Mouse (Mus musculus) ovary, postnatal 14 days (tissue): ENCODE results near the gene Mgat3.
A peak's percentile ranks its signal among the peaks of the same experiment; 100 is the strongest.

Source experiments
- DNase-seq: peaks from one replicate; pipeline ENCODE4 v3.0.0; 2022; ENCODE audit warnings: low spot score

Mgat3 gene

DNA sequence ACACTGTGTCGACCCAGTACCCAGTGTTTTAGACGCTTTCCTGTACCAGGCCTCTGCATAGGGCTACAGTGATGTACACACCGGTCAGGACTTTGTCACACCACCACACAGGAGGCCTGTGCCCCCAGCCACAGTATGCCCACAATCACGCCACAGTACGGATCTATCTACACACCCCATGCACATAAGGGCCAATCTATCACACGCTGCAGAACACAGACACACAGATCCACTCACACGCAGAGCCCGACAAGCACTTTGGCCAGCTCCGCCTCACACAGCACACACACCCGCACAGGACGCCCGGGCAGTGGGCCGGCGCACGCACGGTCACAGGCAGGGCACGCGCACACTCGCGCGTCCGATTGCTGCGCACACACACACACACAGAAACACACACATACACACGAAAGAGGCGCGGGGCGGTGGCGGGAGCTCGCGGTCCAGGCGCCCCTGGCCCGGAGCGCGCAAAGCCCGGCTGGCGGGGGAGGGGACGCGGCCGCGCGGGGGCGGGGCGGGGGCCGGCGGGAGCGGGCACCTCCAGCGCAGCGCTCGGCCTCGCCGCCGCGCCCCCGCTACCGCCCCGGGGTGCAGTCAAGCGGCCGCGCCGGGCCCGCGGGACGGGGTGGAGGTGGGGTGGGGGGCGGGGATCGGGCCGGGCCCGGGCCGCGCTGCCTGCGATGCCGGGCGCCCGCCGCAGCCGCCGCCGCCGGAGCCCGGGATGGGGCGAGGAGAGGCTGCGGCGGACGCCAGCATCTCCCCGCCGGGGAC is at the start of gene Mgat3:
Gene Mgat3, plus strand, starts transcription at position 721 of the 771 bp plus-strand sequence.
- no peak for DNase-seq

DNA sequence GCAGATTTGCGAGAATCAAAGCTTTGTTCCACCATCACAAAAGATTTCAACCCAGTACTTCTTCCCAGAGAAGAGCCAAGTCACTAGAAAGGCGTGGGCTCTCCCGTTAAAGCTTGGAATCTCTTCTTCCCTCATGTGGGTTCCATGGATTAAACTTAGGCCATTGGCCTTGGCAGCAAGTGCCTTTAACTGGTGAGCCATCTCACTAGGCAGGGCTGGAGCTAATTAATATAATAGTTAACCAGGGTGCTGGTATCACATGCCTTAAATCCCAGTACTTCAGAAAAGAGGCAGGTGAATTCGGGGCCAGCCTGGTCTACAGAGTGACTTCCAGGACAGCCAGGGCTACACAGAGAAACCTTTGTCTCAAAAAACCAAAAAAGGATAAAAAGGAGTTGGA is 48.9 kb upstream of the Mgat3 start:
- no peak for DNase-seq

DNA sequence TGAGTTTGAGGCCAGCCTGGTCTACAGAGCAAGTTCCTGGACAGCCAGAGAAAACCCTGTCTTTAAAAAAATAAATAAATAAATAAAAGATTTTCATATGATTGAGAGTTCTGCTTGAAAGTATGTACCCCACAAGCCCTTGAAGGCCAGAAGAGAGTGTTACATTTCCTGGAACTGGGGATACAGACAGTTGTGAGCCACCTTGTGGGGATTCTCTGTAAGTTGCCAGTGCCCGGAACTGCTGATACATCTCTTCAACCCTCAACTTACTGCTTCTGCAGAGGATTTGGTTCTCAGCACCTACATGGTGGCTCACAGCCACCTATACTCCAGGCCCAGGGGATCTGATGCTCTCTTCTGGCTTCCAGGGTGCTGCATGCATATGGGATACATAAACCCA is 46.3 kb upstream of the Mgat3 start:
- DNase-seq = no peak

DNA sequence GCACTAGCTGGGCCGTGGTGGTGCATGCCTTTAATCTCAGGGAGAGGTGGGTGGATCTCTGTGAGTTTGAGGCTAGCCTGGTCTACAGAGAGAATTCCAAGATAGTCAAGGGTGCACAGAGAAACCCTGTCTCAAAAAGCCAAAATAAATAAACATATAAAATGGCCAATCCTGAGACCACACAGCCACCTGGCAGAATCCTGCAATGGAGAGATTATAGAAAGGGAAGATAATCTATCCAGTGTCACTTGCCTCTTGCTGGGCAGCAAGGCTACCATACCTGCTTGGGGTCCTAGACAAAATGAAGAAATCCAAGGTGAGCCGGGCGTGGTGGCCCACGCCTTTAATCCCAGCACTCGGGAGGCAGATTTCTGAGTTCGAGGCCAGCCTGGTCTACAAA is 43.5 kb upstream of the Mgat3 start:
- DNase-seq = no peak

DNA sequence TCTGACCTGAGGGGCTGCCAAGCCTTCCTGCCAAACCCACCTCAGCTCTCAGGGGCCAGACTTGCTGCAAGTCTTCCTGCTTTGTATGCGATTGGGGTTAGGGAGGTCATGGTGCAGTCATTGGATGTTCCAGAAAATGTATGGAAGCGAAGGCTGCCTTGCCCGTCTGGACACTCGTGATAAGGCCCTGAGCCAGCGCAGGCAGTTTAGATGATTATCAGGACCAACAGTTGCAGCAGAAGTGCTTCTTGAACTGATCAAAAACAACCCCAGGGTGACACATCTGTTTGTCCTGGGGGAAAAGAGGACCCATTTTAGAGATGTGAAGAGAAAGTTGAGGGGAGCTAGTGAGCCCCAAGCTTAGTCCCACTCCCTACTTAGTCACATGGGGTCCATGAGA is 42.8 kb upstream of the Mgat3 start:
- no peak for DNase-seq

DNA sequence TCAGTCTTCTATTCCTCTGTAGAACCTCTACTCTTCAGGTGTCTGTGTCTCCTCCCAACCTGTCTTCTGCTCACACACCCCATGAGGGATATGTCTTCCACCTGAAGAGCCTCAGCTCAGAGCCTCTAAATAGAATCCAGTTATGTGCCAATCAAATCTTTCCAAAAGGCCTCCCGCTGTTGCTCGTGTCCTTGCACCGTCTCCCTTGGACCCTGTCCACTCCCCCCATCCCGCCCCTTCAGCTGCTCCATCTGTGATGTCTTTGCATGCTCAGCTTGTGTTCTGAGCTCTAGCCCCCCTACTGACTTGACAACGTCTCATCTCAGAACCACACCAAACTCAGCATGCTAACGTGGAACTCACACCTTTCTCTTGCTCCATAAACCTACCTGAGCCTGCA is 42.1 kb upstream of the Mgat3 start:
- DNase-seq = no peak

DNA sequence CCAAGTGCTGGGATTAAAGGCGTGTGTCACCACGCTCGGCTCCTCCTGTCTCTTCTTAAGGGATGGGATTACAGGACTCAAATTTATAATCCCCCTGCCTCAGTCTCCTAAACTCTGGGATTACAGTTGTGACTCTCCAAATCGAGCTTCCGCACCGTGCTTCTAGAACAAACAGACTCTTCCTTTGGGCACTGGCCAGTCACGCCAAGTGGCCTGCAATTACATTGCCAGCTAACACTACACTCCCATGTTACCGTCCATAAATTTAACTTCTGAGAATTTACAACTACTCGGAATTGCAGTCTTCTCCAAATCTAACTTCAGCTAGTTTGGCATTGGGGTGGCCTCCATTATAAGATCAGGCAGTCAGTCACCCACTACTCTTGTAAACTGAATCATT is 41.1 kb upstream of the Mgat3 start:
- DNase-seq = no peak

DNA sequence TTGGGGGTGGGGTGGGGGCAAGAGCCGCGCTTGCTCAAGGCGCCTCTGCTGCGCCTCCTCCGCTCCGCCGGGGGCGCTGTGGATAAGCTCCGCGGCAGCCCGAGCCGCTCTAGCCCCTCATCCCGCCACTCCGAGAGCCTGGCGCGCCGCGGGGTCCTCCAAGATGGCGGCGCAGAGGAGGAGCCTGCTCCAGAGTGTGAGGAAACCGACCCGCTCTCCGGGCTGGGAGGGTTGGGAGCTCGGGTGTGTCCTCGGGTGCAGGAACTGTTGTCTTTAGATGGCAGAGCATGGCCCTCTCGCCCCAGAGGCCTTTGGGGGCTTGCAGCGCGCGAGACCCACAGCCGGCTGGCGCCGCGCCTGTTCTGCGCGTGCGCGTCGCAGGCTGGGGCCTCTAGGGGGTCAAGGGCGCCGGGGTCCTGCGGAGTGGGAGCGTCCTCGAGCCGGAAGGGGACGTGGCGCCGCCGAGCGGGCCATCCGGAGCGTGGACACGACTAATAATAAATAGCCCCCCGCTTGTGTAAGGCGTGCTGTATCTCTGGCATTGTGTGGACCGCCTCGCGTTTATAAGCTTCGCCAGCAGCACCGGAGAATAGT is 40.4 kb upstream of the Mgat3 start, which contains the start of gene Tab1:
Gene Tab1, plus strand, starts transcription at position 135 of the 594 bp plus-strand sequence.
- DNase-seq = peak; percentile 92

DNA sequence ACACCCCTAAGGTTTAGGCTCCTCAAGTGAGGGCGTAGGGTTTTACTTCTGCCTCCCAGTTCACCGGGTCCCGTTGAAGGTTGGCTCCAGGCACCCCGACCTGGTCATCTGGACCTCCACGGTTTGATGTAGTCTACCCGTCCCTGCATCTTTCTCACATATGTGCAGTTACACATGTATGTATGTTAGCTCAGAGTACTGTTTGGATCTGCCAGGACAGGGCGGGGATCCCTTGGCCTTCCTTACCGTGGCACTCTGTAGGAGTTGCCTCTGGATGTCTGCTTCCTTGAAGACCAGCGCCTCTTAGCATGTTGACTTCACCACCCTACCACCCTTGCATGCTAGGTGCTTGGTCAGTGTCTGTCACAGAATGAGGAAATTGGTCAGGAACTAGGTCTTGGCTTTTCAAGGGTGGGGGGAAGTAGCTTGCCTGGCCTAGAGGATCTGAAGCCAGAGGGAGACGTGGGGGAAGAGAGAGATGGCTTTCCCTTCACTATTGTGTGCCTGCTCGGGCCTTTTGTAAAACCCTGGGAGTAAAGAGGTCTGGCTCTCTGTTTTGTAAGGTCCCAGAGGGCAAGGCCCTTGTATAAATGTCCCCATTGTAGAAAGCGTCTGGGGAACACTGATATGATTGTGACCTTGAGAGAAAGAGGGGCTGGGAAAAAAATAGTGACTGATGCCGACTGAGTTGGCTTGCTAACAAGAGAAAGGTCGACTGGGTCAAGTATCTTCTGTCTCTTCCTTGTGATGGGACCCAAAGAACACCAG is 39.7 kb upstream of the Mgat3 start:
- DNase-seq = no peak

DNA sequence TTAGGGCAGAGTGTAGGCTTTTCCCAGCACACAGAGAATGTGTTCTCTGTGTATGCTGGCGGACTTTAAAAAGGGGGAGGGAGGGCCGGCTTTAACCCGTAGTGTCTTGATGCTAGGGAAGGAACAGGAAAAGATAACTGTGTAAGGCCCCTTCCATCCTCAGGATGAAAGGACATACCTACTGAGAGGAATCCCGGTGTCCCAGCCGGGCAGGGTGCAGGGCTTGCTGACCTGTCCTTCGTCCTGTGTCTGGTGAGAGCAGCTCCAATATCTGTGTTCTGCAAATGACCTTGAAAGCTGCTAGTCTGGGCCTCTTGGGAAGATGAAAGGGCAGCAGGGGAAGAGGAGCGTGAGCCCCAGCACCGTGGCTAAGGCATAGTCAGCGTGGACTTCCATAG is 39.1 kb upstream of the Mgat3 start:
- DNase-seq = no peak

DNA sequence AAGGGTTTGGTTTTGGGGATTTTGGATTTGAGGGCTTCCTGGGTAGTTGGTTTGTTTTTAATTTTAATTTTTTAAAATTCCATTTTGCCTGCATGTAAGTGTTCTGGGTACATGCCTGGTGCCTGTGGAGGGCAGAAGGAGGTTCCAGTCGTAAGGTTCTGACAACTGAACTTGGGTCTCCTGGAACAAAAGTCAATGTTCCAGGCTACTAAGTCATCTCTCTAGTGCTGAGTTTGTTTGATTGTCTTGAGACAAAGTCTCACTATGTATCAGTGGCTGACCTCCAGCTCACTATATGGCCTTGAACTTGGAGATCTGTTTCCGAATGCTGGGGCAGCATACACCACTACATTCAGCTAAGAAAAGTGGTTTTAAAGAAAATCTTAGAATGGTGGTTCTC is 38.0 kb upstream of the Mgat3 start:
- DNase-seq = no peak

DNA sequence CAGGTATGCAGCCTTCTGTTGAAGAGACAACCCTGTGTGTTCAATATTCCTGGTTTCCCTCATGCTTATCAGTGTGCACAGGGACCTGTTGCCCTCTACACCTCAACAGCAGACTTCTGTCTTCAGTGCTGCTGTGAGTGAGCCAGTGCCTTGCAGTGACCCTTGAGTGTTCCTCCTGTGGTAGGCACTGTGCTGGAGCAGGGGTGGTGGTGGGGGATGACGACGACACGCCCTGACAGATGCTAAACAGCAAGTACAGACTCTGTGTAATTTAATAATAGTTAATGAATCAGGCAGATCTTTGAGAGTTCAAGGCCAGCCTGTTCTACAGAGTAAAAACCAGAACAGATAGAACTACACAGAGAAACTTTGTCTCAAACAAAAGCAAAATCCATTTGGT is 36.9 kb upstream of the Mgat3 start:
- no peak for DNase-seq

DNA sequence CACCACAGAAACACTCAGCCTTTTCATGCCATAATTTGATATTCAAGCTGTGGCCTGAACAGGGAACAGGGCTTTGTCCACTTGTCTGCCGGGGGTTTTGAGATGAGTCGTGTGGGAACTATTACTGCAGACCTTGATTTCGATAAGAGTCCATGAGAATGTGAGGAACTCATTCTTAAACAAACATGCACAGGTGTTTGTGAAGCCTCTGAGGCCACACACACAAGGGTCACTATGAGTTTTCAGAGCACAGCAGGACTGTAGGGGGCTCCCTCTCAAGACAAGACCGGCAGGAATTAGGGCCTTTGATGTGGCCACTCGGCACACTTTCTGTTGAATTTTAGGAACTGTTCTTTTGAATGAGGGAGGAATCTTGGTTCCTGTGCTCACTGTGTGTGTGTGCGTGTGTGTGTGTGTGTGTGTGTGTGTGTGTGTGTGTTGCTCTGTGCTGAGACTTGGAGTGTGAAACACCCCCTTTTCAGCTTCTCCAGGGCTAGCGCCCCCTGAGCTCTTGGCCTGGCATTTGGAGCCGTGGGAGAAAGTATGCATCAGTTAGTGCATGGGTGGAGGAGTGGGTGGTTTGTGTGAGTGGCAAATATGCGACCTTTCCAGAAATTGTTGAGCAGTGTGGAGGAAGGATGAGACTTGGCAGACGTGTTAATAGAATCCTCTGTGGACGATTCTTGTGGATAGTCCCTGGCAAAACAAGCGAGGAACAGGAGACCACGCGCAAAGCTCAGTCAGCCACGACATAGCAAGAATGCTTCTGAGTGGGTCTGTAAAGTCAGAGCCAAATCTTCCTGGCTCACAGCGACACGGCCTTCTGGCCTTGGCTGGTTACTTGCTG is 35.4 kb upstream of the Mgat3 start:
- no peak for DNase-seq

DNA sequence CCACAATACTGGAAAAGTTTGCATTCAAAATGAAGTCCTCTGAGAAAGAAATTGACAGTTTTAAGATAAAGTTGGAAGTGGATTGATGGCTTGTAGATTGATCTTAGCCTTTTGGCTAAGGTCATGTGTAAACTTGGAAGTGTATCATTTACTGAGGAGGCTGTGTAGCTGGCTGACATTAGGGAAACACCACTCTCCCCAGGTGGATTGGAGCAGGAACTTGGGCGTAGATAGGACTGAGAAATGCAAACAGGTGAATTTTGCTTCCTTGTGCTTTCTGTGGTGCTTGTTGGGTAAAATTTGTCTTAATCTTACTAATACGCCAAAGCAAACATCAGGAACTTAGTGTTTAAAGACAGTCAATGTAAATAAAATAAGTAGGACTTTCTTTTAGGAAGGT is 33.2 kb upstream of the Mgat3 start:
- no peak for DNase-seq

DNA sequence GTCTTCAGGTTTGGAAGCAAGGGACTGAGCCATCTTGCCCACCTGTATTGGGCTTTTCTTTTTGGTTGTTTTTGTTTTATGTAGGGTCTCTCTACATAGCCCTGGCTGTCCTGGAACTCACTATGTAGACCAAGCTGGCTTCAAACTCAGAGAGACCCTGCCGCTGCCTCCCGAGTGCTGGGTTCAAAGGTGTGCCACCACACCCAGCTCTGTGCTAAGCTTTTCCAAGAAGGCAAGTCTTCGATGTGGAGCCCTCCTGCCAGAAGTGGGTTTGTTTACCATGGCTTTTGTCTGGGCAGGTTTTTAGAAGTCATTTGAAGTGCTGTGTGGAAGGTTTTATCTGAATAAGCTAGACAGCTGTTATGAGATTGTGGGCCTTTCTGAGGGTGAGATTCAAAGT is 32.6 kb upstream of the Mgat3 start:
- no peak for DNase-seq

DNA sequence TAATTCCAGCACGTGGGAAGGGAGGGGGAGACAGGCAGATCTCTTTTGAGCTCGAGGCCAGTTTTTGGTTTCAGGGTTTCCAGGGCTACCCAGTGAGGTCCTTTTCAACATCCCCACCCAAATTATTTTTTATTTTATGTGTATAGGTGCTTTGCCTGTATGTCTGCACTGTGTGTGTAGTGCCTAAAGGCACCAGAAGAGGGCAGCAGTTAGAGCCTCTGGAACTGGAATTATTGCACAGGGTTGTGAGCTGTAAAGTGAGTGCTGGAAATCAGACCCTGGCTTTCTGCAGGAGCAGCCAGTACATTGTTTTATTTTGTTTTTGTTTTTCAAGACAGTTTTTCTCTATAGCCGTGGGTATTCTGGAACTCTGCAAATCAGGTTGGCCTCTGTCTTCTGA is 31.4 kb upstream of the Mgat3 start:
- DNase-seq = no peak

DNA sequence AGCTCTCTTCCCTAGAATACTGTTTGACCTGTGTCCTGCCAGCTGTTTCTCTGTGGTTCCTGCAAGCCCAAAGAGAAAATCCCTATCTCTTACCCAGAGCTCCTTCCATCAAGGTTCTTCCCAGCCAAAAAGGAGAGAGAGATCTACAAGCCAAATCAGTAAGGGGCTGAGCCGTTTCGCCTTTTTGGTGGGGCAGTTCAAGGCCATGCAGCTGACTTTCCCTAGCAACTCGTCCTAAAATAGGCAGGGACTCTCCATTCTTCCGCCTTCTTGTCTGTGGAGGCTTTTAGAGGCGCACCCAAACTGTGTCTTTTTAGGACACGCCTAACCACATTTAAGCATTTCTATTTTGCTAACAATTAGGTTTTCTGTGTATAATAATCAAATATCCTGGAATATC is 29.8 kb upstream of the Mgat3 start:
- DNase-seq = no peak

DNA sequence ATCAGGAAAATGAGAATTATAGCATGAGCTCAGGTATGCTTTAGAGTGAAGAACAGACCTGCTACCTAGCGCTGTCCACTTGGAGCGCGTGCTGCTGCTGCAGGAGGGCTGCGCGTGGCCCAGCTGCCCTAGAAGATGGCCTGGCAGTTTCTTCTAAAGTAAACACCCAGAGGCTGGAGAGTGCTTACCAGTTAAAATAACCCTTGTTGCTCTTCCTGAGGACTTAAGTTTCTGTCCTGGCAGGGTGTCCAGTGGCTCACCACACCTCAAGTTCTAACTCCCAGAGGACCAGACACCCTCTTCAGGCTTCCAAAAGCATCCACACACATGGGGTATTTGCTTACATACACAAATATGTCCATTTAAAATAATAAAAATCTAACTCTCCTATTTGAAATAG is 28.1 kb upstream of the Mgat3 start:
- no peak for DNase-seq

DNA sequence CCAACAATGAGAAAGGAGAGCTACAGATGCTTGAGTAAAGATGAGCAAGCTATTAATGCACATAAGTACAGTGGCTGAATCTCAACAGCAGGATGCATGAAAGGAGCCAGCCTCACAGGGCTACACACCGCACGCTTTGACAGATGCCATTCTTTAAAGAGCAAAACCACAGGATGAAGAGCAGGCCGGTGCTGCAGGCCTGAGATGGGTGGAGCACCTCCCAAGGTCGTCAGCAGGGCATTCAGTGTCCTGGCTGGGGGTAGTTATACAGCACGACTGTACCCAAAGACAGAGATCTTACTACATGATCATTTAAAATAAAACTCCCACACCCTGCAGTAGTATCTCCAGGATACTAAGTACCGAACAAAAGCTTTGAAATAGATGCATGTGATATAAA is 27.4 kb upstream of the Mgat3 start:
- DNase-seq = no peak

DNA sequence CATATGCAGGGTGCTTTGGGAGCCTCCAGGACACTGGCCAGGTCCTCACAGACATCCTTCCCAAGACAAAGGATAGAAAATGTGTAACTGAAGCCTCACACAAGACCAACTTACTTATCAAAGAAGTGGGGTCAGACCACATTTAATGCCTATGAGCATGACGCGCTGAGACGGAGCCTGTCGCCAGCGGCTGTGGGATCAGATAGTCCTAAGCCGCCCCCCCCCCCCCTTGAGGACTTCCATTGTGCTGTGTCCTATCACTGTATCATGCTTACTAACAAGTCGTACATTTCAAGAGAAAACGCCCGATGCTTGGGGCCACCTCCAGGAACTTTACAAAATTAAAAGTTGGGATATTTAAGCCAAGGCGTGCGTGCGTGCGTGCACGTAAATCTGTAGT is 26.4 kb upstream of the Mgat3 start:
- DNase-seq = no peak

DNA sequence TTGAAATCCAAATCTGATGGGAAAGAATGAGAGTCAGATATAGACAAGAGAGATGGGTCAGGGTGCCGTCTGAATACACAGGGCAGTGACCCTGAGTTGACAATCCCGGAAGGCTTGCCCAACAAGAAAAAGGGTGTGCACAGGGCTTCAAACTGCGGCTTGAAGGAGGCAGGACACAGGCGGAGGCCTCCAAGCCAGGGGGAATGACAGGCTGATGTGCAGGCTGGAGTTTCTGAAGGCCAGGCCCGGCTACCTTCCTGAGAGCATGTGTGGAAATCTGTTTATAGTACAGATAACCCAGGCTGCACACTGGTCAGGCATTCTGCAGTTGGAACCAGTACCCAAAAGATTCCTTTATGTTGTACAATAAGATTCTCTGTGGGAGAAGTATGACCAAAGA is 26.0 kb upstream of the Mgat3 start:
- DNase-seq = no peak

DNA sequence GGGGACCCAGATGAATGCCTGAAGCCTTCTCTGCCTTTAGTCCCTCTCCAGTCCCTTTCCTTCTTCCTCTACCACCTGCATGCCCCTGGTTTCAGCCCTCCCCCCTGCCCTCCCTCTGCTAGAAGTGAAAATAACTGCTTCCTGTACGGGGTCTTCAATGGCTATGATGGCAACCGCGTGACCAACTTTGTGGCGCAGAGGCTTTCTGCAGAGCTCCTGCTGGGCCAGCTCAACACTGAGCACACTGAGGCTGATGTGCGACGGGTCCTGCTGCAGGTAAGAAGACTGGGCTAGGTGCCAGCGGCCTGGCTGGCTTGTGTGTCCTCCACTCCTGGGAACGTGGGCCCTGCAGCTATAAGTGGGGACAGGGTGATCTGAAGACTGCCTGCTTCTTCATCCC is 25.0 kb upstream of the Mgat3 start:
- DNase-seq = no peak
